Mouse (Mus musculus): ENCODE results near the gene Nkain1. TPM values are rescaled to one million over a fixed set of nuclear protein-coding genes. Genes with fewer than 3 reads are reported as not detected.
A peak's percentile ranks its signal among the peaks of the same experiment; 100 is the strongest.

Gene Nkain1
- polyA plus RNA-seq, 1 experiment: 14.8 TPM

- no peak for TF ChIP-seq CTCF (IDR thresholded peaks at IDR 0.05; ENCODE audit: insufficient read depth, low read length)
- TF ChIP-seq POLR2A (IDR thresholded peaks at IDR 0.05; ENCODE audit: borderline replicate concordance, extremely low read depth, low read depth, low read length): no peak
- no peaks in the 10 kb centered on the region for H3K4me1 ChIP-seq (ENCODE audit: control insufficient read depth, insufficient read depth, low read length)
- H3K4me3 ChIP-seq (replicated peaks; ENCODE audit: extremely low read depth, low read depth, low read length): no peak overlapping the region
- DNase-seq: no peak
- WGBS: 56% methylated on average over 10 of the region's 10 CpGs
Observed at GRCm38 (mm10) chr4:130570941-130571720, 2.8 kb downstream of the Nkain1 start.

GRCm38 (mm10) chr4:130568043-130568978 is 5.7 kb downstream of the Nkain1 start:
- no peak for DNase-seq
- TF ChIP-seq CTCF (IDR thresholded peaks at IDR 0.05; ENCODE audit: insufficient read depth, low read length): no peak
- H3K4me3 ChIP-seq (replicated peaks; ENCODE audit: extremely low read depth, low read depth, low read length): no peak overlapping the region
- 68% methylated on average over 23 of the region's 23 CpGs for WGBS
- H3K4me1 ChIP-seq (ENCODE audit: control insufficient read depth, insufficient read depth, low read length): no peaks in the 10 kb centered on the region

- TF ChIP-seq POLR2A (IDR thresholded peaks at IDR 0.05; ENCODE audit: borderline replicate concordance, extremely low read depth, low read depth, low read length): no peak
- no peak for TF ChIP-seq CTCF (IDR thresholded peaks at IDR 0.05; ENCODE audit: insufficient read depth, low read length)
- WGBS: 70% methylated on average over 8 of the region's 8 CpGs
- DNase-seq: no peak
- H3K4me1 ChIP-seq (ENCODE audit: control insufficient read depth, insufficient read depth, low read length): no peaks in the 10 kb centered on the region
- H3K4me3 ChIP-seq (replicated peaks; ENCODE audit: extremely low read depth, low read depth, low read length): no peak overlapping the region
Observed at GRCm38 (mm10) chr4:130563820-130564219, 10.2 kb downstream of the Nkain1 start.

- no peak overlapping the region for H3K4me3 ChIP-seq (replicated peaks; ENCODE audit: extremely low read depth, low read depth, low read length)
- WGBS: 83% methylated on average over 9 of the region's 9 CpGs
- TF ChIP-seq POLR2A (IDR thresholded peaks at IDR 0.05; ENCODE audit: borderline replicate concordance, extremely low read depth, low read depth, low read length): no peak
- no peak for TF ChIP-seq CTCF (IDR thresholded peaks at IDR 0.05; ENCODE audit: insufficient read depth, low read length)
- no peaks in the 10 kb centered on the region for H3K4me1 ChIP-seq (ENCODE audit: control insufficient read depth, insufficient read depth, low read length)
- no peak for DNase-seq
Observed at GRCm38 (mm10) chr4:130563260-130563756, 10.7 kb downstream of the Nkain1 start.

- 54% methylated on average over 11 of the region's 11 CpGs for WGBS
- no peak overlapping the region for H3K4me3 ChIP-seq (replicated peaks; ENCODE audit: extremely low read depth, low read depth, low read length)
- DNase-seq: no peak
- no peaks in the 10 kb centered on the region for H3K4me1 ChIP-seq (ENCODE audit: control insufficient read depth, insufficient read depth, low read length)
- TF ChIP-seq CTCF (IDR thresholded peaks at IDR 0.05; ENCODE audit: insufficient read depth, low read length) (no peak), POLR2A (IDR thresholded peaks at IDR 0.05; ENCODE audit: borderline replicate concordance, extremely low read depth, low read depth, low read length) (no peak)
Observed at GRCm38 (mm10) chr4:130560576-130561310, 13.2 kb downstream of the Nkain1 start.

GRCm38 (mm10) chr4:130559220-130559619 is 14.8 kb downstream of the Nkain1 start:
- Histone ChIP-seq H3K4me3 (replicated peaks; ENCODE audit: extremely low read depth, low read depth, low read length) (no peak overlapping the region), H3K4me1 (ENCODE audit: control insufficient read depth, insufficient read depth, low read length) (no peaks in the 10 kb centered on the region)
- DNase-seq: no peak
- TF ChIP-seq CTCF (IDR thresholded peaks at IDR 0.05; ENCODE audit: insufficient read depth, low read length) (no peak), POLR2A (IDR thresholded peaks at IDR 0.05; ENCODE audit: borderline replicate concordance, extremely low read depth, low read depth, low read length) (no peak)
- 81% methylated on average over 3 of the region's 3 CpGs for WGBS

GRCm38 (mm10) chr4:130557852-130558251 is 16.1 kb downstream of the Nkain1 start:
- DNase-seq: peak; percentile 18
- 50% methylated on average over 12 of the region's 12 CpGs for WGBS
- TF ChIP-seq POLR2A (IDR thresholded peaks at IDR 0.05; ENCODE audit: borderline replicate concordance, extremely low read depth, low read depth, low read length) (no peak), CTCF (IDR thresholded peaks at IDR 0.05; ENCODE audit: insufficient read depth, low read length) (no peak)
- Histone ChIP-seq H3K4me1 (ENCODE audit: control insufficient read depth, insufficient read depth, low read length) (no peaks in the 10 kb centered on the region), H3K4me3 (replicated peaks; ENCODE audit: extremely low read depth, low read depth, low read length) (no peak overlapping the region)

- WGBS: 64% methylated on average over 1 of the region's 1 CpGs
- no peak overlapping the region for H3K4me3 ChIP-seq (replicated peaks; ENCODE audit: extremely low read depth, low read depth, low read length)
- TF ChIP-seq CTCF (IDR thresholded peaks at IDR 0.05; ENCODE audit: insufficient read depth, low read length) (no peak), POLR2A (IDR thresholded peaks at IDR 0.05; ENCODE audit: borderline replicate concordance, extremely low read depth, low read depth, low read length) (no peak)
- H3K4me1 ChIP-seq (ENCODE audit: control insufficient read depth, insufficient read depth, low read length): no peaks in the 10 kb centered on the region
- DNase-seq: no peak
Observed at GRCm38 (mm10) chr4:130556992-130557391, 17.0 kb downstream of the Nkain1 start.

GRCm38 (mm10) chr4:130556224-130556623 is 17.7 kb downstream of the Nkain1 start:
- TF ChIP-seq CTCF (IDR thresholded peaks at IDR 0.05; ENCODE audit: insufficient read depth, low read length): no peak
- no peak overlapping the region for H3K4me3 ChIP-seq (replicated peaks; ENCODE audit: extremely low read depth, low read depth, low read length)
- no peaks in the 10 kb centered on the region for H3K4me1 ChIP-seq (ENCODE audit: control insufficient read depth, insufficient read depth, low read length)
- DNase-seq: no peak
- WGBS: 54% methylated on average over 5 of the region's 5 CpGs

All from lung, adult 2 months (tissue).